Mouse (Mus musculus) cerebellum, adult 9-10 months (tissue): ENCODE measurements at regions not wholly inside any gene's neighbourhood (a gene's known extent, or its start where the extent isn't known, plus 50 kb on each side); places are given as distances from the start of the nearest gene placed in this dataset.
A peak's percentile ranks its signal among the peaks of the same experiment; 100 is the strongest.

ENCODE experiments used
- DNase-seq: peaks from one replicate; pipeline ENCODE4 v3.0.0; 2022

DNA sequence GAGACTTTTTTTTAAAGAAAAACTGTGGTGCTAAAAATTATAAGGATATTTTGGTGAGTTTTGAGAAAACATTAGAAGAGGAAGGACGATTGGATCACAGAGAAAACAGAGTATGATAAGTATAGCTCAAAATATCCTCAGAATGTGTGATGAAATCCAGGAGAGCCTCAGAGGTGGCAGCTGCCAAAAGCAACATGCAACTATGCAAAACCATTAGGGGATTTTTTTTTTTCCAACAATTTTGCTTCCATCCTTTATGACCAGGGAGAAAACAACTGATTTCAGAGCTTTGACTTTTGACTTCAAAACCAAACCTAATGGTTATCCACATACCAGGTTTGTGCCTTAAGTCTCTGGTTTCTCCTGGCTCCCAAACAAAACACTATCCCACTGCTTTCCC is 267.4 kb upstream of the Erbb4 start:
- no peak for DNase-seq

DNA sequence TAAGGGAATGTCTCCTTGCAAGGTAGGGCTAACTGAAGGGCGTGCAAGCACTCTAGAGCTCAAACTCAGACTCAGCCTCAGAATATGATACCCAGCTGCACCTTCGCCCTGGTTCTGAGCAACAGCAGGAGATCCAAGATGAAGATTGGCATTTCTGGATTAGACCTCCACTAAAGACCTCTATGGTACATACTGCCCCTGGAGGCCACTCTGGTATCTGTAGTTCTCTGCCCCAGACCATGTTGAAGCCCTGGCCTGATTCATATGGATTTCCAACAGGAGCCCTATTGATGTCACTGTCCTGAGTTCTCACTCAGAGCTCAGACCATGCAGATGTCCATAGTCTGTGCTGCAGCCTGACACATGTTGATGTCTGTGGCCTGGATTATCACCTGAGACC is 262.2 kb upstream of the Erbb4 start:
- no peak for DNase-seq

DNA sequence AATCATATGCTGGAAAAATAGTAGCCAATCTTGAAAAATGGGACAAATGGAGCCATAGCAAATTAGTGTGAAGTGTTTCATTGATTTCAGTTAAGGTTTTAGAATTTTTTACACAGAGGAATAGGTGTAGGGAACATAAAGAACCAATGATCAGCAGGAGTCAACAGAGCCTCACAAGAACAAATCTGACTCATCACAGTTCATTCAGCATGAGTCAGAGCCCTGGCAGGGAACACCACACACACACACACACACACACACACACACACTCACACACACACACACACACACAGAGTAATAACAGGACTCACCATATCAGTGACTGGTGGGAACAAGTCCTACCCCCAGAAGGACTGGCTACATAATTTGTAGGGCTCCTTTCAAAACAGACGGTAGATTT is 259.7 kb upstream of the Erbb4 start:
- no peak for DNase-seq

DNA sequence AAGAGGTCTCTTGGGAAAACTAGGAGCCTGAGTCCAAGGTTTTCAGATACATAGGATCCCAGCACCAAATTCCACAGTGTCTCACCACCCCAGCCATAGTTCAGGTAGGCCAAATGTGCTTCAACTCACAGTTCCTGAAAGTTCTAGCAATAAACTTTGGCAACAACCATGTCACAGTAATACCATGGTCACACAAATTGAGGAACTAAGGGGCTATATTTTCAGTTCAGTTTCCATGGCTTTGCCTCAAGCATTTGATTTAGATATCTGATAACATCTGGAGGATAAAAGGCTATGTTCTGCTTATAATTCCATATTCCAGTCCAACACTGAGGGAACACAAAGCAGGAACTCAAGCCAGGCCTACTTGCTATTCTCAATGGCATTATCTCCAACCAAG is 256.2 kb upstream of the Erbb4 start:
- no peak for DNase-seq

DNA sequence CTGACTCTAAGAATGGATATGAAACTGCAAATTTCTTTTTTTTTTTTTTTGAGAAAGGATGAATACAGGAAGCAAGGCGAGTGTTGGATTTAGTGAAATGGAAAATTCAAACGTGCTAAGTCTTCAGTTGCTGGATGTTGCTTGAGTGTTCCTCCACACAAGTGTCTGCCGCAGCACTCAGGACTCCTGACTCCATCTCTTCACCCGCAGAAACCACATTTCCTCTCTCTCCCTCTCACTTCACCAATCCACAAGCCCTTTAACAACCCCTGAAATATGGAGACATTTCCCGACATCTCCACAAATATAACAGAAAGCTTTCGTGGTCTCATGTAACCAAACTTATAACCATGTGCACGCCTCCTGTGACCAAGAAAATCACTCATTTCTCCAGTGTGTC is 249.7 kb upstream of the Erbb4 start:
- no peak for DNase-seq

DNA sequence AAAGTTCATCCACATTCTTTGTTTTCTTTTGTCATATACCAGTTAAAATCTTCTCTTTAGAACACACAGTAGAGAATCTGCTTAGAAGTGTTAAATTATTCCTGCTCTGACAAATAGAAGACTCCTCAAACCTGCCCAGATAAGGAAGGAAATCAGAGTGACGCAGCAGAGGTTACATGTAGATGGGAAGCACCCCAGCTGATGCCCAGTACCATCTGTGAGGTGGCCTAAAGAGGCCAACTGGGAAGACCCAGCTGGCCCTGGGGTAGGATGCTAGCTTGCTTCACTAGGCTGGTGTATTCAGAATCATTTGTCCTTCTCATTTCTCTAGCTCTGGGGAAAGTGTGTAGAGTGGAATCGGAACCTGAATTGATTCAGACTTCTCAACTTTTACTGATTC is 242.6 kb upstream of the Erbb4 start:
- no peak for DNase-seq

DNA sequence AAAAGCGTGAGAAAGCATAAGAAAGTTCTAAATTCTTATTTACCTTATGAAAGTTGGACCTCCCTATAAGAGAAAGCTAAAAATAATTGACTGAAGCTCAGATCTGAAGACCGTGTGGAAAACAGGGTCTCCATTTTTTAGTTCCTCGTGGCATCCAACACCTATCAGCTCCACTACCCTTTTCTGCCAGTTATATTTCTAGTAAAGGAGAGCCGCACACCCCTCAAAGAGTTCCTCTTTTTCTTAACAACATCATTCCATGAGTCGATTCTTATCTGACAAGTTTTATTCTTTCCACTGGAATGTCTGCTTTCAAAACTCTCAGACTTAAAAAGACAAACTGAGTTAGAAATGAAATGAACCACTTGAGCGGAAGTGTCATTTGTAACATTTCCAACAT is 242.0 kb upstream of the Erbb4 start:
- no peak for DNase-seq

DNA sequence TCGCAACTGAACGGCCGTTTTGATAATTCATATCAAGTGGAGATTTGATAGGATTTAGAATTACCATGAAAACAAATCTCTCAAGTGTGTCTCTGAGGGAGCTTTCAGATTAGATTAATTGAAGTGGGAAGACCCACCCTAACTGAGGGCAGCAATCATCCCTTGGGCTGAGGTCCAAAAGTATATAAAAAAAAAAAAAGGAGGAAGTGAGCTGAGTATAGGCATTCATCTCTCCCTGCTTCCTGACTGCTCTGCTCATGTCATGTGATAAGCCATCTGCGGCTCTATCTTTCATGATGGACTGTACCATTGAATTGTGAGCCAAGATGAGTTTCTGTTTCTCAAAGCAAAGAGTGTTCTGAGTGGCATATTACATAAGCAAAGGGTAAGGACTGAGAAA is 234.2 kb upstream of the Erbb4 start:
- DNase-seq = no peak

DNA sequence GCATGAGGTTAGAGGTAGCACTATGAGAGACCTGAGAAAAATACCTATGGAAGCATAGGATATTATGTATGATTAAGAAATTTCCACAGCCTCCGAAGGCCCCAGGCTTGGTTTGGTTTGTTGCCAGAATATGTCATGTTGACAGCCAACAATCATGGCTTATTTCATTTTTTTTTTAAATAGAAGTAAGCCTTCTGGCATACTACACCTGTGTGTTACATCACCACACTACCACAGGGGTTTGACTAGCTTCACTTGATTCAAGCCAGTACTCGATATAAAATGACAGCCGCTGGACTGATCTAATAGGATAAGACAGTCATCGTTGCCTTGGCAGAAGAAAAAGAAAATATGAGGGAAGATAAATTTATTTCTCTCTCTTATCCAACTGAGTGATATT is 232.6 kb upstream of the Erbb4 start:
- no peak for DNase-seq

DNA sequence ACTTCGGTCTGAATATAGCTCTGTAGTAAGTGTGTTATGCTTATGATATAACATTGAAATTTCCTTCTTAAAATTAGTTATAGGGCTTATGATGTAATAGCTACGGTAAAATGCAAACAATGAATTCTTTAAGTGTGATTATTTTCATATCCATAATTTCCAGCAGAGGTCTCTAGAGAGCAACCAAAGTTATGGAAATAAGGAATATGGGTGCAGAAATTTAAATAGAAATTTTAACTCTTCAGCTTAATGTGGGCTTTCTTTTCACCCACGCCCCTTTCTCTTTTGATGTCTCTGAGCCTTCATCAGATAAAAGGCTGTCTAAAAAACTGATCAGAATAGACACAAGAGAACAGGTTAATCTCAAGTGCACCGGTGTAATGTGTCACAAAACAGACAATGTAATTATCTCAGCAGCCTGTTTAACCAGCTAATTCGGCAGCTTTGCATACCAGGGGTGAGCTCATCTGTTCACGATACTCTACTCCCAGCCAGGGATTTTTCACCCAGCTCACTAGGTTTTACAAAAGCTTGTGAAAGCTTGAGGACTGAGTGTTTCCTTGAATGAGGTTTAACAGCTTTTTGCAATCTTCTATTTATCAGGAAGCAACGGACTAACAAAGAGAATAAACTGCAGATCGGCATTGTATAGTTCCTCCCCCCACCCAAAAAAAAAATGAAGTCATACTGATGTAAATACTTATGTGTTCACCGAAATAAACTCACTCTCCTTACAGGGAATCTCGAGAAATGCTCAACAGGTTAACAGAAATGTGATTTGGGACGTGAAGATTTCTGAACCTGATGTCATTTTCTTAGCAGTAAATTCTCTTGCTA is 223.8 kb upstream of the Erbb4 start:
- peak; percentile 8 for DNase-seq

DNA sequence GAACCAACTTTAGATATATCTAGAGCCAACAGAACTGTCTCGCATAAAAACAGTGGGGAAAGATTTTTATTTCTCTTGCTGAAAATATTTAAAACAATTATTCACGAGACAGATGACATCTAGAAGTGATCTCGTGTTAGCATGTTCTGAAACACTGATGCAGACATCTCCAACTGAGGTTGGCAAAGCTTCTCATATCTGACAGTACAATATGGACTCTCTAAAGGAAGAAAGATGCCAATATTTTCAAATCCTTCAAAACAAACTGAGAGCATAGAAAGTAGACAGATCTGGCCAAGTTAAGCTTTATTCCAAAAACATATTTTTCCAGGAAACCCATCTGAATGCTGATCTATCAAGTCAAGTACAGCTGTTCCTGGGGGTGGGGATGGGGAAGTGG is 221.5 kb upstream of the Erbb4 start:
- DNase-seq = no peak

DNA sequence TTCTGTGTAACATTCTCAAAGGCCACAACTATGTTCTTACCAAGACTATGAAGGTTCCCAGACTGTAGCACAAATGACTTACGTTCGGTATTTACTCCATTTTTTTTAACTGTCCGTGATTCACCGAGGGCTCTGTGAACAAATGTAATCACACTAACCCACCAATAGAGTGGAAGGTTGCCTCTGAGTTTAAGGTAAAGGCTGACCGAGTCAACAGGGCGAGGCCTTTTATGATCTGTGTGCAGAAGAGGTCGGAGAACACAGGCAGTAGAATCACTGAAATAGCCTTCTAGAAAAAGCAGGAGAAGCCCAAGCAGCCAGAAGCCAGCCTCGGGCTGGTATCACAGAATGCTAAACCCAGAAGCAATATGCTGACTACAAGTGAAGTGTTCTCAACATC is 218.9 kb upstream of the Erbb4 start:
- DNase-seq = no peak

DNA sequence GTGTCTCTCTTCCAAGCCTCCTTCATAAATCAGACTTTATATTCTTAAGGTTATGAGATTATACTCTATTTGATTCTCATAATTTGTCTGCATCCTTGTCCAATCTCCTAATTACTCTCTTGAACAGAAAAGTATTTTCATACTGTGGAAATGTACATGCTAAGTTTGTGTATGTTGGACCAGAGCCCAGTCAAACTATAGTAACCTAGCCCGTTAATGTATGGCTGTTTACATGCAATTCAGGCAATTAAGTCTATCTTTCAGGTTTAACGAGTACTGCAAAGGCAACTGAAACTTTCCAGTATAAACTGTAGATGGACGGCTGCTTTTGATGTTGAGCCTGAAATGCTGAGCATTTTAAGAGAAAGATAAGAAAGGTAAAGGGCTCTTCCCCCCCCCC is 211.7 kb upstream of the Erbb4 start:
- no peak for DNase-seq

DNA sequence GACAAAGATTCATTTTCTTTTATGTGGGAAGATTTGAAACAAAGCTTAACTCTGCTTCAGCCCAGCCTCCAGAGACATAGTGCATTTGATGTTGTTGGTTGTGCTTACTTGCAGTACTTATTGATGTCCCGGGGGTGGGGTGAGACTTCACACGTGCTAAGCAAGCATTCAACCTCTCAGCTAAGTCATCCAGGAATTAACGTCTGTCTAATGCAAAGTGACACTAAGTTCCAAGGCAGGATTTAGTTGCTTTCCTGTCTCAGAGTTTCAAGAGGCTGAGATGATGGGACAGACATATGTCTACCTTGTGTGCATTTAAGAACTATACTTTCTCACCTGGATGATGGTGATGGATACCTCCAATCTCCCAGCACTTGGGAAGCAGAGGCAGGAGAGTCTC is 189.0 kb upstream of the Erbb4 start:
- no peak for DNase-seq

DNA sequence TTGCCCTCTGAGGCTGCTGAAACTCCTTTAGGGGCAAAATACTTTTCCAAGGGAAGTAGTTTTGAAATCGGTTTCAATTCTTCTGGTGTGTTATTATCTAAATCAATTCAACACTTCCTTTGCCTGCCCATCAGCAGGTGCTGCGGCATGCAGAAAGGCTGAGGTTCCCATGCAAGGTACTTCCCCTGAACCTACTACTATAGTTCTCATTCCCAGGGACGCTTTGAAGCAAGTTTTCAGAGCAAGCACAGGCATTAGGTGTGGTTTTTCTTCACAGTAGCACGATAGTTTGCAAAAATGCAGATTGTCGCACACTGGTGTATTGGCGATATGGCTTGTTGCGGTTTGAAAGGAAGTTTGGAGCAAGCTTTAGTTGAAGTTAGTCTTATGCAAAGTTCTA is 183.5 kb upstream of the Erbb4 start:
- DNase-seq = no peak

DNA sequence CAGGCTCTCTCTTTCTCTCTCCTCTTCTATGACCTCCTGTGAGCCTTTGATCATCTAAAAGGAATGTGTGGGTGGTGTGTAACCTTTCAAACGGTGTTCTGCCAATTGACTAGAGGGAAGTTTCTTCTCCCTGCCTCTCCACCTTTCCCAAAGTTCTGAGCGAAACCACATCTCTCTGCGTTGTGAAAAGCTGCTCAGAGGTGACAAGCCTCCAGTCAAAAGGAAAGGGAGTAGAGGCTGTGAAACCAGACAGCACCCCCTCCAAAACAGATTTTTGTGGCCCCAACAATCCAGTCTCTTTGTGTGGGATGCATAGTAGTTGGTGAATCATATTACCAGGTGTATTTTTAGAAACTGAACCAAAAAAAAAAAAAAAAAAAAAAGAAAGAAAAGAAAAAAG is 178.5 kb upstream of the Erbb4 start:
- DNase-seq = no peak

DNA sequence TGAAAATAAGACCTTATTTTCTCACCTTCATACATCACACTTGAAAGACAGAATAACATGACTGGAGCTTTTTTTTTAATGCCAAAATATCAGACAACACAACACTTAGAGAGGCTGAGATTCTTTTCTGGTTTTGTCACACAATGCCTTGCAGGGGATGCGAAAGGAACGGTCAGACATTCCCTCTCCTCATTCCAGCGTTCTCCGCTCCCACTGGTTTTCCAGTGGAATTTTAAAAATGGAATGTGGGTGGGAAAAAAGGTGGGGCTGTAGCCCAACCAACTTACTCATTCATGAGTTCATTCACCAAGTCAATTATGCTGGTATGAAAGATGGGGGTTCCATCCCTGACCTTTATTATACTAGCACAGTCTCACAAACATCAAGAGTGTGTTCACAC is 169.6 kb upstream of the Erbb4 start:
- DNase-seq = no peak

DNA sequence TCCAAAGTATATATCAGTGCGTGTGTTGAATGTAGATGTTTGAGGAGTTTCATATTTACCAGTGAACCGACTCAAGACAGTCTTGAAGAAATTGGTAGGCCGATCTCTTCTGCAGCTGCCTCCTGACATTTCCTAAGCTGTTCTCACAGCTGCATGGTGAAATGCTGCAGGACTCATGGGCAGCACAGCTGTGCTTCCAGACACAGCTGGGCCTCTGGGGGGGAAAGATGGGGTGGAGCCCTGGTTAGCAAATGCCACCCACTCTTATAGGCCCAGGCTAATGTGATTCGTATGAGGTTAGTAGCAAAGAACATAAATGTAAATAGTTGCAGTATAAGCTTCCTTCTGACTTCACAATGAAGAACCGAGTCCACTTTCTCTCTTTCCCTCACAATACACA is 139.8 kb upstream of the Erbb4 start:
- no peak for DNase-seq

DNA sequence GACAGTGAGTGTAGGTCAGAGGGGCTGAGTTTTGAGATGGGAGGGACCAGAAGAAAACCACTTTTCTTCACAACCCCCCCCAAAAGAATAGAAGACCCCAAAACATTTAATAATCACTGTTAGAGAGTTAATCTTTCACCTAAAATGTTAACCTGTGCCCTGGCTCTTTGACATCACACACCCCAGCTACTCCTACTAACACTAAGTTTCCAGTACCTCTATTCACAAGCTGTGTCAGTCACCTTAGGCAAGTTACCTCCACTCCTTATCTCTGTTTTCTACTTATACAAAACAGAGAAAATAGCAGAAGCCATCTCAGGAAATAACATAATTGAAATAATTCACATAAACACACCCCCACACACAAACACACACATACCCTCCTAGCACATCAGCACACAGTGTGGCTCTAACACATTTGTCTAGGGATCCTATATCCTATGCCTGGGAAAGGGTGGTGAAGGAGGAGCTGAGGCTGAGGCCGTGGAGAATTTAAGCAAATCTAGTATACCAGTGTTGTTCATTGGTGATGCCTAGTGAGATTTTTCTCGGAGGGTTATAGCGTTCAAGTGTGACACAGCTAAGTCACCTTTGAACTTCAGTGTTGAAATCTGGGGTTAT is 134.5 kb upstream of the Erbb4 start:
- no peak for DNase-seq

DNA sequence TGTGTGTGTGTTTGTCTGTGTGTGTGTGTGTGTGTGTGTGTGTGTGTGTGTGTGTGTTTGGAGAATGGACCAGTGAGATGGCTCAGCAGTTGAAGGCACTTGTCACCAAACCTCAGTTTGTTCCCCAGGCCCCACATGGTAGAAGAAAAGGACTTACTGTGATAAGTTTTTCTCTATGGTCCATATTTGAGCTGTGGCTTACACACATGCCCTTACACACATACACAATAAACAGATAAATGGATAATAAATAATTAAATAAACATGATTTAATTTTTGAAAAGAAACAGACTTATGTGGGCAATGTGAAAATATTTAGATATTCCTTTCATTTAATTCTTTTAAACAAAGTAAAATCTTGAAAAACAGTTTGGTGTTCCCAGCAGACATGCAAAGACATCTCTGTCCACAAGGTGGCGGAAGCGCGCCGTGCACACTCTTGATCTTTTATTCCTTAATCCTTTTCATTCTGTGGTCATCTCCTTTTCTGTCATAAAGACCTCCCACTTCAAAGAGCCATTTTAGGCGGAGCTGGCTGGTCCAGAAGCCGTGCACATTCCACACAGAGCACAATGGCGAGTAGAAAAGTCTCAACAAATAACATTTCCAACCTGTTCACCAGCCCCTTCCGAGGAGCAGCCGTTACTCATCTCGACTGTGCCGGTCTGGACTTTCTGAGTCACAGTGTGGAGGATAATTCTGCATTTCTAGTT is 133.8 kb upstream of the Erbb4 start:
- DNase-seq = peak; percentile 26

DNA sequence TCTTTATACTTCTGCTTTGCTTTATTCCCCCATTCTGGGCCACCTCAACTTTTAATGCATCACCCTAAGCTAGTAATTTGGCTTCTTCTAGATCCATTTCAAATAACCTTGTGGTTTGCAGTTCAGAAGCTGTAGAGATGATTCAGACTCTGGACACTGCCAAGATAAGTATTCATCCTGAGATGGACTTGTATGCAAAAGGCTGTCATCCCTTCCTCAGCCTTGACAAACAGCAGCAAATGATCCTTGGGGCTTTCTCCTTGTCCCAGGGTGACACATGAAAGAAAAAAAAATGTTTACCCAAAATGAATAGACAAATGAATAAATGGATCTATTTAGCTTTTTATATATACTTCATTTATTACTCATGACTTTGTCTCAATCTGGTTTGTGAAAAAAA is 120.0 kb upstream of the Erbb4 start:
- no peak for DNase-seq

DNA sequence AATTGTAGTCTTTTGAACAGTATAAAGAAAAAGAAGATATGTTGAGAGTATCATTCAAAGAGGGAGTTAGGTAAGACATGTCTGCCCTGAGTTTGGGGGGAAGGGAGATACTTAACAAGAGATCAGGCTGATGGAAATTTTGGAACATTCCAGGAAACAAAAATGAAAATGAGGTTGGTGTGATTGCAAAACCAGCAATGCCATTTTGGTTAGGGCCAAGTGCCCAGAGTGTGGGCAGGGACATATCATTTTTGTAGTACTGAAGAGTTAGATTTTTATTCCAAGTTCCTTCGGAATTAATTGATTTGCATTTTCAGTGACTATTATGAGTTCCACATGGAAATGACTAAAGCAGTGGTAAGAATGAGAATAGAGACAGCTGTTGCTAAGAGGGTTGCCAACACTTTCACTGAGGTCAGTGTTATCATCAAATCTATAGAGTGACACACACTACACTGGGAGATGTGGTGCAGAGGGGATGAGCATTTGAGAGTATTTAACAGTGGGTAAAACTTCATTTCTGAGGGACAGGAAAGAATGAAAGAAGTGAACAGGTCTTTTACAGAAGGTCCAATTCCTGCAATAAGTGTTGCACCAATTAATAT is 105.1 kb upstream of the Erbb4 start:
- DNase-seq = no peak

DNA sequence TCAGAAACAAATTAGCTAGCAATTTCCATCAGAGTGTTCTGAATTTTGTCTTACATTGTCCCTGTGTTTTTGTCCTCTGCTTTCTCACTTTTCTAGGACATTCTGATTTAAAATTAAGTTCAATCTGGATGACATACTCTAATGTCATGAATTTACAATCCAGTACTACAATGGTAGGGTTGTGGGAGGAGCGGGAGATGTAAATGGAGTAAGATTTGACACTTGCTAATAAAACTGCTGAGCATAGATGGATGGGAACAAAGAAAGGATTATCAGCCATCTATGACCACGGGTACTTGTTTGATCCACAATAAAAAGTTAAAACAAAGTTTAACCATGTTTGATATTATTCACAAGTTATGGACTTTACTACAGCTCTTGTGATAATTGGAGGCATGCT is 94.9 kb upstream of the Erbb4 start:
- no peak for DNase-seq

DNA sequence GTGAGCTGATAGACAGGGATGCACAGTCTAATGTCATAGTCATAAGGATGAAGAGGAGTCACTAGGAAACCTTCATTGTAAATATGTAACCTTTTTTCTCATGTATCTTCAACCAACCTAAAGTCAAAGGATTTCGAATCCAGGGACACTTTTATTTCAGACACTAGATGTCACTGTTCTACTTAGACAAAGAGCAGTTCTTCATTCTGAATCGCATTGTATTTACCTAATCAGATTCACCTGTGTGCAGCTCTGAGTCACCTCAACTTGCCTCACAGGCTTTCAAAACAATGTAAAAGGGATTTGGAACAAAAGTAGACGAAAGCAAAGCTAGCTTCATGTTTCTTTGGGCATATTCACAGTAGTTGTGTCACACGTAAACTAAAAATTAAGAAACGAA is 57.3 kb upstream of the Erbb4 start:
- peak; percentile 9 for DNase-seq
